Mouse (Mus musculus) kidney, adult 18-20 months (tissue): Measurements from ENCODE around the gene Lca5l.

Experiments
- DNase-seq: peaks from one replicate; pipeline ENCODE4 v3.0.0; 2021

Lca5l gene

GRCm38 (mm10) chr16:96191531-96192506 lies at the start of gene Lca5l:
Gene Lca5l (minus strand): TSS chr16:96192271.
- DNase-seq = peak; percentile 99

GRCm38 (mm10) chr16:96235366-96235970 lies 43.4 kb upstream of the Lca5l start, which contains the start of gene B3galt5:
Gene B3galt5 (plus strand): TSS chr16:96235801.
- DNase-seq = no peak

- DNase-seq = no peak
Measured at GRCm38 (mm10) chr16:96233996-96234395, 41.9 kb upstream of the Lca5l start.

- no peak for DNase-seq
Measured at GRCm38 (mm10) chr16:96231974-96232373, 39.9 kb upstream of the Lca5l start.

- DNase-seq = no peak
Measured at GRCm38 (mm10) chr16:96231251-96231650, 39.2 kb upstream of the Lca5l start.

GRCm38 (mm10) chr16:96230411-96230810 lies 38.3 kb upstream of the Lca5l start:
- DNase-seq = peak; percentile 73

GRCm38 (mm10) chr16:96229044-96229555 lies 37.0 kb upstream of the Lca5l start:
- DNase-seq = no peak

- DNase-seq = no peak
Measured at GRCm38 (mm10) chr16:96228438-96228837, 36.4 kb upstream of the Lca5l start.

- no peak for DNase-seq
Measured at GRCm38 (mm10) chr16:96222452-96222851, 30.4 kb upstream of the Lca5l start.

GRCm38 (mm10) chr16:96221959-96222358 lies 29.9 kb upstream of the Lca5l start:
- no peak for DNase-seq

- no peak for DNase-seq
Measured at GRCm38 (mm10) chr16:96221491-96221890, 29.4 kb upstream of the Lca5l start.

GRCm38 (mm10) chr16:96213027-96213426 lies 21.0 kb upstream of the Lca5l start:
- DNase-seq = no peak

GRCm38 (mm10) chr16:96210856-96211255 lies 18.8 kb upstream of the Lca5l start:
- DNase-seq = no peak

GRCm38 (mm10) chr16:96209789-96210188 lies 17.7 kb upstream of the Lca5l start:
- DNase-seq = no peak

GRCm38 (mm10) chr16:96201485-96202232 lies 9.6 kb upstream of the Lca5l start:
- no peak for DNase-seq

- DNase-seq = no peak
Measured at GRCm38 (mm10) chr16:96200702-96201028, 8.6 kb upstream of the Lca5l start.

- peak; percentile 80 for DNase-seq
Measured at GRCm38 (mm10) chr16:96199913-96200701, 8.0 kb upstream of the Lca5l start, which contains the start of gene Sh3bgr. Gene Sh3bgr (plus strand): TSS chr16:96200450.

GRCm38 (mm10) chr16:96187619-96188018 lies 4.5 kb downstream of the Lca5l start:
- no peak for DNase-seq

GRCm38 (mm10) chr16:96179156-96179555 lies 12.9 kb downstream of the Lca5l start:
- no peak for DNase-seq

- DNase-seq = no peak
Measured at GRCm38 (mm10) chr16:96175399-96175798, 16.7 kb downstream of the Lca5l start.

- DNase-seq = no peak
Measured at GRCm38 (mm10) chr16:96173648-96174047, 18.4 kb downstream of the Lca5l start.

- DNase-seq = no peak
Measured at GRCm38 (mm10) chr16:96168837-96169236, 23.2 kb downstream of the Lca5l start.
